Mouse (Mus musculus) liver, embryonic 14.5 days (tissue): ENCODE results near the gene Gstm3.

ENCODE experiments used
- CTCF ChIP-seq: IDR thresholded peaks from 2 replicates; pipeline ENCODE4 v1.5.1; 2016; ENCODE audit warnings: antibody characterized with exemption, low read depth, control low read depth
- EP300 ChIP-seq: IDR thresholded peaks from 2 replicates; pipeline ENCODE4 v1.6.1; 2016; ENCODE audit warnings: antibody characterized with exemption, low read depth

DNA sequence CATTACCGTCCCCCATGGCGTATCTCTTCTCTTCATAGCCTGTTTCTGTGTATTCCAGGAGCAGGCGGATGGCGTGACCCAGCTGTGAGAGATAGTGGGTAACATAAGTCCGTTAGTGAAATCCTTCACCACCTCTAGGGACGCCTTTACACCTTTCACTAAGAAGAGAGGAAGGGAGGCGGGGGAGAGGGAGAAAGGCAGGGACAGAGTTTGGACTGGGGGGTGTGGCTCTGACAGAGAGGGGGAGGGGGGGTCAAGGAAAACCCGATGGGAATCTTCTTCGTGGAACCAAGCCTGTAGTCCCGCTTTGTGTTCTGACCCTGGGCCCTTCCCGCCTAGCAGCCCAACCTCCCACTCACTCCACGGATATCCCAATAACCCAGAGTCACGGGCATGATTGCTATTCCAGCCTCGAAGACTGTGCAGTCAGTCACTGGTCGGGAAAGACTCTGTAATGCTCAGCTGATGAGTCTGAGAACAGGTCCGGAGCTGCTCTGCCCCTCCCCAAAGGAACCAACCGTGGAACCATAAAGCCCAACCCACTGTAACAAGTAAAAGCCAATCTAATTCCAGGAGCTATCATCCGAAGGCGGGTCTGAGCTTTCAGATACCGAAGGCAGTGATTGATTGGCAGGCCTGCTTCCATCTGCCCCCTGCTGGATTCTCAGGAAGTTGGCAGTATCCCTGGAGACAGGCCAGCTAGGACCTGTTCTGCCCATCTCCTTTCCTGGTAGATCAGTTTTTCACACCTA lies 25.7 kb downstream of the Gstm3 start, which contains the start of gene Gstm6:
- TF ChIP-seq EP300 (no peak), CTCF (peak; percentile 62)
